Mouse (Mus musculus): ENCODE data around the gene Napa.
A peak's percentile ranks its signal among the peaks of the same experiment; 100 is the strongest.

Gene Napa

DNA sequence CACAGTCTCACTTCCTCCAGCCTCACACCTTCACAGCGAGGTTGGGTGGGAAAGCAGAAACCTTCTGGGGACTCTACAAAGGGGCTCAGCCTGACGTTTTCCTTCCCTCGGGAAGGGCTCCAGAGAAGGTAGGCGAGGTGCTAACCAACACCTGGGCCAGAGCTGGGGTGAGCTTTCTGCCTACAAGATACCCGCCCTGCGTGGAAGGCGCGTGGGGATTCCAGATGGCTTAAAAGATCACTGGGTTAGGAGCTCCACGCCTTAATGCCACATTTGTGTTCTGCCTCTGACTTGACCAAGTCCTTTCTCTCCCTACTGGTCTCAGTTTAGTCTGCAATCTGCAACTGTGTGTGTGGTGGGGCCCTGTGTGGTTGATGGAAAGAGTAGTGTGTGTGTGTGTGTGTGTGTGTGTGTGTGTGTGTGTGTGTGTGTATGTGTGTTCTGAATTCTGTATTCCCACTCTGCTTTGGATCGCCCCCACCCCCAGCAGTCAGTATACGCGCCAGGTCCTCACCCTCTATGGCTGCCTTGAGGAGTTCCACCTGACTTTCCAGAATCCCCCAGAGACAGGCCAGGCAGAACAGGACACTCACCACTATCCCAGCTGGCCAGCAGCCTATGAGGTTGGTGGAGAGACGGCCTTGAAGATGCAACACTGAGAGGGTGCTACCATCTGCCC is 32.8 kb downstream of the Napa start:
- DNase-seq (ENCODE audit: low read depth in 1 of 2, low spot score in 2 of 2): no peak

- DNase-seq (ENCODE audit: low read depth in 1 of 2, low spot score in 2 of 2): no peak
These were observed 33.9 kb downstream of the Napa start for GRCm38 (mm10) chr7:16132161-16132581.

GRCm38 (mm10) chr7:16132926-16133325 is 34.7 kb downstream of the Napa start:
- no peak for DNase-seq (ENCODE audit: low read depth in 1 of 2, low spot score in 2 of 2)

GRCm38 (mm10) chr7:16133691-16134090 is 35.4 kb downstream of the Napa start:
- DNase-seq (ENCODE audit: low read depth in 1 of 2, low spot score in 2 of 2): no peak

- DNase-seq (ENCODE audit: low read depth in 1 of 2, low spot score in 2 of 2): no peak
These were observed 36.7 kb downstream of the Napa start for GRCm38 (mm10) chr7:16134951-16135392.

DNA sequence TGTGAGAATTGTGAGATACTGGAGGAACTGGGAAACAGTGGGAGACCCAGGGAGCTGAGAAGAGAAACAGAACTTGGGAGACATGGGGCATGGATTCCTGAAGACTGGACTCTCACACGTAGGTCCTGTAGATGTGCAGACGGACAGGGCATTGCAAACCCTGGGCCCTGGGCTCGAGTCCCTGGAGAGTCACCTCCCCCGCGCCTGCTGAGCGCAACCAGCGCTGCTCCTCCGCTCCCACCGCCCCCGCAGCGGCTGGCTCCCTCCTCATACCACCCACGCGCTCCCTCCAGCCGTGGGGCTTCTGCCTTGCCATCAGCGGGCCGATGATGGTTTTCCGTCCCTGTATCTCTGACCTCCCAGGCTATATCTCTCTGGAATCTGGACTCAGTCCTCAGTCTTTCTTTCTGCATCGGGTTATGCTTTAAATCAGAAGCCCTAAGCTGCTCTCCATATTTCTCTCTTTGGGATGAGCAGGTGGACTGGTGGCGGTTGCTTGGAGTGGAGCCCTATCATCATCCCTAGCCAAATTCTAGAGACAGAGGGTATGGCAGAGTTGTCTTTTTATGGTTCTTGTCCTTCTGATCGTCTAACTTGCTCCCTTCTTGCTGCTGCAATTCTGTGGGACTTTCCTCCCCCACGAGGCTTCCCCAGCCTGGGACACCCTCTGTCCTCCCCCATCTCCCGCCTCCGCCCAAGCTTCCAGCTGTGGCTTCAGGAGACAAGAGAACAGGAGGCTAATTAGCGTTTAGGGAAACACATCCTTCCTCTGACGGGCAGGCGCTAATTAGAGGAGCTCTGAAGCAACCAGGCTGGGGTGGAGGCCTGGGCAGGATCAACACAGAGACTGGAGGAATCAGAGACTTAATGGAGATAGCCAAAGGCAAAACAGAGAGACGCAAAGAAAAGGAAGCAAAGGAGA is 48.5 kb downstream of the Napa start:
- no peak for DNase-seq (ENCODE audit: low read depth in 1 of 2, low spot score in 2 of 2)

DNA sequence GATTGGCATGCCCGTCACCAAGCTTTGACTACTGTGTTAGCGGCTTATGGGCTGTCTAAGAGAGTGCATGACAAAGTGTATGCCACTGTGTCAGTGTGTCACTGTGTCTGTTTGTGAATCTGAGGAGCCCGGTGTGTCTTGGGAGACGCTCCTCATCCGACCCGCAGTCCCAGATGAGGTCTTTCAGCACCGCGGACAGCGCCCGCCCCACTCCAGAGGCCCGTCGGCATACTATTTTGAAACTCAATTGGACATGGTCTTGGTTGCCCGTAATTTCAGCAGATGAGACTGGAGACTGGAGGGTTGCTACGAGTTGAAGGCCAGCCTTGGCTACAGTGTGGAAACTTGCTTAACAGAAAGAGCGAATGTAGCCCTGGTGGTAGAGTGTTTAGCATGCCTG is 49.4 kb downstream of the Napa start:
- DNase-seq (ENCODE audit: low read depth in 1 of 2, low spot score in 2 of 2): peak in 1 of 2 experiments; percentile 21

GRCm38 (mm10) chr7:16149241-16149640 is 51.0 kb downstream of the Napa start:
- DNase-seq (ENCODE audit: low read depth in 1 of 2, low spot score in 2 of 2): no peak

DNA sequence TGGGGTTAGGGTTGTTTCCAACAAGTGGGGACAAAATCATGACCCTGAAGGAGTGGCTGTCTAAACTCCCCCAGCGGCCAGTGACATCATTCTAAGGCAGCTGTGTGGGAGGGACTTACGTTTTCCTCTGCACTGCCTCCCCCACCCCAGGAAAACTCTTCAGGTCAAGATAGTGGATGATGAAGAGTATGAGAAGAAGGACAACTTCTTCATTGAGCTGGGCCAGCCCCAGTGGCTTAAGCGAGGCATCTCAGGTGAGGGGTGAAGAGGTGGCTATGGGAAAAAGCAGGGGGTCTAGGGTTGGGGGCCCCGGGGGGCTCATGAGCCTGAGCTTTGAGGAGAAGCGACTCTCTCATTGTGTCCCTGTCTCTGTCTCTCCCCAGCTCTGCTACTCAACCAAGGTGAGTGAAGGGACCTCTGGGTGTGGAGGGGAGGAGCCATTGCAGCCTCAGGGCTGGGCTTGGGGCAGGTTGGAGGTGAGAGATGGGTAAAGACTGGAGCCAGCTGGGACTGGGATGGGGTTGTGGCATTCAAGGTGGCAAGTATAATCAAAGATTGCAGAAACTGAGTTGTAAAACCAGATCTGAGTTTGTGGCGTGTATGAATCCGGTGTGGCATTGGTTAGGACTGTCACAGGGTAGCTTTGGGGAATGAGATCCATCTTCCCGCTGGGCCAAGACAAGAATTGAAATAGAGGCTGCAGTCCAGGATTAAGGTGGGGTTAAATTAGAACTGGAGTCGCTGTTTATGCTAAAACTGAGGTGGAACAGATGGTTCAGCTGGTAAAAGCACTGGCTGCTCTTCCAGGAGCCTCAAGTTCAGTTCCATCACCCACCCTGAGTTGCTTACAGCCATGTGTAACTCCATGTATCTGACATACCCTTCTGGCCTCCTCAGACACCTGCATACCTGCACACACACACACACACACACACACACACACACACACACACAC is 52.2 kb downstream of the Napa start:
- no peak for DNase-seq (ENCODE audit: low read depth in 1 of 2, low spot score in 2 of 2)

GRCm38 (mm10) chr7:16153522-16153921 is 55.3 kb downstream of the Napa start:
- no peak for DNase-seq (ENCODE audit: low read depth in 1 of 2, low spot score in 2 of 2)

- no peak for DNase-seq (ENCODE audit: low read depth in 1 of 2, low spot score in 2 of 2)
These were observed 57.0 kb downstream of the Napa start for GRCm38 (mm10) chr7:16155132-16155872.

GRCm38 (mm10) chr7:16156105-16156714 is 58.0 kb downstream of the Napa start:
- DNase-seq (ENCODE audit: low read depth in 1 of 2, low spot score in 2 of 2): no peak

- DNase-seq (ENCODE audit: low read depth in 1 of 2, low spot score in 2 of 2): no peak
These were observed 60.5 kb downstream of the Napa start for GRCm38 (mm10) chr7:16158735-16159134.

- peak in 1 of 2 experiments; percentile 56 for DNase-seq (ENCODE audit: low read depth in 1 of 2, low spot score in 2 of 2)
These were observed 62.4 kb downstream of the Napa start for GRCm38 (mm10) chr7:16160702-16161101.

DNA sequence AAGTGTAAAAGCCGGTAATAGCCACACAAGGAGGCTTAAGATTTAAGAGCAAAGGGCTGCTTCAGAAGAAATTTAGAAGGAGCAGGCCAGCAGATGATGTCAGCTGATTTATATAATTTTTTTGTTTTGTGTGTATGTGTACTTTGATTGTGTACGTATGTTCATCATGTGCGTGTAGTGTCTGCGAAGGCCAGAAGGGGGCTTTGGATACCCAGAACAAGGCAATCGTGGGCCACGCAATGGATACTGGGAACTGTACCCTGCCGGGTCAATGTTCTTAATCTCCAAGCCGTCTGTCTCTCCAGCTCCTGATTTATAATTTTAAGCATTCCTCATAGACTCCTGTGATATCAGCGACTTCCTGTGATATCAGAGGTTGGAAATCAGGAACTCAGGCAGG is 63.0 kb downstream of the Napa start:
- DNase-seq (ENCODE audit: low read depth in 1 of 2, low spot score in 2 of 2): no peak

DNA sequence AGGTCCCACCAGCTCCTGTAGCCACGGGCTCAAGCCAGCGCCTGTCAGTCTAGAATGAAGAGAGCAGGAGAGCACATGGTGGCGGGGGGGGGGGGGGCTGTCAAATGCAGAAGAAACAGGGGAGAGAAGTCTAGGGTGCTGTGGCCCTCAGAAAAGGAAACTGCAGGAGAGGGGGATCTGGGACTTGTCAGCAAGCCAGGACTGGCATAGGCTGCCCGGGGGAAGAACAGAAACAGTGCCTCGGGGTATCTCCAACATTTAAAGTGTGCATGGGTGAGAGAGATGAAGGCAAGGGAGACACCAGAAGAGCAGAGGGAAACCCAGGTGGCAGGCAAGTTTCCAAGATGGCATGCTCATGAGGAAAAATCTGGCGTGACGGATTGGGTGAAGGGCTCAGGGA is 63.8 kb downstream of the Napa start:
- no peak for DNase-seq (ENCODE audit: low read depth in 1 of 2, low spot score in 2 of 2)

Measured in monocyte, adult 2 months (primary cell).